Mouse (Mus musculus) liver, adult 2 months (tissue): ENCODE measurements at regions not wholly inside any gene's neighbourhood (a gene's known extent, or its start where the extent isn't known, plus 50 kb on each side); places are given as distances from the start of the nearest gene placed in this dataset.

Experiments used
- DNase-seq: peaks from one replicate; pipeline ENCODE4 v3.0.0-alpha.2; 2011; ENCODE audit warnings: low read depth, low spot score; ENCODE audit errors: extremely low read depth
- H3K27ac ChIP-seq: fragments of 200-500 bp; replicated peaks from 2 replicates; pipeline ENCODE4 v1.5.1; 2012; ENCODE audit warnings: low read depth, mild to moderate bottlenecking, control low read depth, inconsistent platforms, low read length; ENCODE audit not compliant: insufficient read depth
- H3K27me3 ChIP-seq: fragments of 200-500 bp; 2 replicates; pipeline ENCODE4 v1.6.1; 2012; ENCODE audit warnings: mild to moderate bottlenecking, moderate library complexity, low read length, inconsistent platforms; ENCODE audit not compliant: control insufficient read depth, insufficient read depth
- H3K36me3 ChIP-seq: fragments of 200-500 bp; 2 replicates; pipeline ENCODE4 v1.6.1; 2012; ENCODE audit warnings: low read length, inconsistent platforms; ENCODE audit not compliant: control insufficient read depth, insufficient read depth
- H3K4me1 ChIP-seq: fragments of 200-500 bp; 2 replicates; pipeline ENCODE4 v1.6.1; 2011; ENCODE audit warnings: low read length; ENCODE audit not compliant: control insufficient read depth, insufficient read depth
- H3K4me3 ChIP-seq: fragments of 200-500 bp; 2 replicates; pipeline ENCODE4 v1.5.1; 2011; ENCODE audit warnings: low read depth, mild to moderate bottlenecking, control low read depth, low read length, moderate library complexity; ENCODE audit not compliant: insufficient read depth
- H3K79me2 ChIP-seq: fragments of 200-500 bp; 2 replicates; pipeline ENCODE4 v1.6.1; 2012; ENCODE audit warnings: inconsistent platforms, mild to moderate bottlenecking, low read length, moderate library complexity; ENCODE audit not compliant: control insufficient read depth, insufficient read depth
- H3K9ac ChIP-seq: fragments of 200-500 bp; 2 replicates; pipeline ENCODE4 v1.6.1; 2012; ENCODE audit warnings: low read depth, mild to moderate bottlenecking, control low read depth, inconsistent platforms, low read length
- CTCF ChIP-seq: fragments of 200-500 bp; IDR thresholded peaks from 2 replicates; pipeline ENCODE4 v1.5.1; 2011; ENCODE audit warnings: low read depth, low read length, control low read depth
- POLR2A ChIP-seq: fragments of 200-500 bp; IDR thresholded peaks from 2 replicates; pipeline ENCODE4 v1.6.1; 2011; ENCODE audit warnings: low read length, control low read depth; ENCODE audit not compliant: insufficient read depth; ENCODE audit errors: extremely low read depth
- WGBS: fragments of 180-500 bp; shearing (Covaris S2); methylation state at CpG from one replicate; pipeline ENCODE4 v1.1.7; 2018; 5-methylcytosine and 5-hydroxymethylcytosine counted together

GRCm38 (mm10) chr5:75499053-75499452, 75.7 kb upstream of the Kit start:
- Histone ChIP-seq H3K4me1 (no peaks in the 10 kb centered on the region), H3K27ac (no peak overlapping the region), H3K36me3 (no peaks in the 10 kb centered on the region), H3K9ac (no peak overlapping the region), H3K79me2 (no peaks in the 10 kb centered on the region), H3K27me3 (no peaks in the 10 kb centered on the region), H3K4me3 (no peak overlapping the region)
- TF ChIP-seq POLR2A (no peak), CTCF (no peak)
- DNase-seq: no peak
- 89% methylated on average over 3 of the region's 3 CpGs for WGBS

- Histone ChIP-seq H3K79me2 (no peaks in the 10 kb centered on the region), H3K36me3 (no peaks in the 10 kb centered on the region), H3K9ac (no peak overlapping the region), H3K4me1 (no peaks in the 10 kb centered on the region), H3K4me3 (no peak overlapping the region), H3K27ac (no peak overlapping the region), H3K27me3 (no peaks in the 10 kb centered on the region)
- no peak for TF ChIP-seq POLR2A
- TF ChIP-seq CTCF: no peak
- DNase-seq: no peak
- 82% methylated on average over 5 of the region's 5 CpGs for WGBS
Measured at GRCm38 (mm10) chr5:75499695-75500094, 75.0 kb upstream of the Kit start.

- Histone ChIP-seq H3K36me3 (no peaks in the 10 kb centered on the region), H3K79me2 (no peaks in the 10 kb centered on the region), H3K9ac (no peak overlapping the region), H3K4me1 (no peaks in the 10 kb centered on the region), H3K27me3 (no peaks in the 10 kb centered on the region), H3K4me3 (no peak overlapping the region), H3K27ac (no peak overlapping the region)
- 75% methylated on average over 8 of the region's 8 CpGs for WGBS
- TF ChIP-seq POLR2A (no peak), CTCF (no peak)
- no peak for DNase-seq
Measured at GRCm38 (mm10) chr5:75500654-75501416, 73.9 kb upstream of the Kit start.

GRCm38 (mm10) chr5:75503673-75504072, 71.0 kb upstream of the Kit start:
- no peaks in the 10 kb centered on the region for H3K79me2 ChIP-seq
- H3K4me1 ChIP-seq: no peaks in the 10 kb centered on the region
- WGBS: 82% methylated on average over 3 of the region's 3 CpGs
- no peak overlapping the region for H3K9ac ChIP-seq
- DNase-seq: no peak
- no peaks in the 10 kb centered on the region for H3K27me3 ChIP-seq
- H3K4me3 ChIP-seq: no peak overlapping the region
- H3K36me3 ChIP-seq: no peaks in the 10 kb centered on the region
- TF ChIP-seq POLR2A: no peak
- TF ChIP-seq CTCF: no peak
- H3K27ac ChIP-seq: no peak overlapping the region

- Histone ChIP-seq H3K36me3 (no peaks in the 10 kb centered on the region), H3K27me3 (no peaks in the 10 kb centered on the region), H3K9ac (no peak overlapping the region), H3K27ac (no peak overlapping the region), H3K4me3 (no peak overlapping the region), H3K4me1 (no peaks in the 10 kb centered on the region), H3K79me2 (no peaks in the 10 kb centered on the region)
- 85% methylated on average over 20 of the region's 20 CpGs for WGBS
- DNase-seq: no peak
- no peak for TF ChIP-seq CTCF
- no peak for TF ChIP-seq POLR2A
Measured at GRCm38 (mm10) chr5:75512521-75513422, 61.9 kb upstream of the Kit start.
